9 mouse cellular contexts compared by ENCODE assay signal in genomic region chr4:155163685-155164084, GRCm38 (mm10). TPM values are rescaled to one million over a fixed set of nuclear protein-coding genes. Genes with fewer than 3 reads are reported as not detected.
A peak's percentile ranks its signal among the peaks of the same experiment; 100 is the strongest.
DNase-seq lines count a peak whose midpoint lies in the region; ATAC-seq and TF ChIP-seq lines count a peak whose summit lies in the region.
"Had no signal": no experiment of that assay in that cellular context is flagged by ENCODE, and none has a peak within 500 bp of the region (broad histone marks: within the 10 kb centered on the region; RNA-seq: fewer than 3 reads in every experiment).

No protein-coding gene starts in this region.

- no peak for TF ChIP-seq POLR2A in cortical plate, adult 2 months (IDR thresholded peaks at IDR 0.05; ENCODE audit: extremely low read depth, insufficient read depth, low read length)

- H3K36me3 ChIP-seq in kidney, embryonic 15.5 days, result peaks cover 14% of the 10 kb centered on the region
- H3K36me3 ChIP-seq in liver, embryonic 12.5 days, result peaks cover 13% of the 10 kb centered on the region

- H3K27ac ChIP-seq in kidney, embryonic 15.5 days, result peak overlapping the region; percentile 71
- H3K27ac ChIP-seq in cortical plate, adult 2 months (ENCODE audit: insufficient read depth, low read length), result 0 out of 2 replicates have a peak overlapping the region, but pooled peaks have one; percentile 33
- peak overlapping the region; percentile 50; the same call in 1 of the 2 replicates for H3K27ac ChIP-seq in liver, embryonic 12.5 days

- 53% methylated on average over 8 of the region's 8 CpGs for WGBS in kidney, embryonic 15.5 days
- WGBS in liver, embryonic 12.5 days (ENCODE audit: insufficient replicate concordance), result 65% methylated on average over 8 of the region's 8 CpGs

- H3K4me2 ChIP-seq in kidney, embryonic 15.5 days, result no peak overlapping the region
- H3K4me2 ChIP-seq in liver, embryonic 12.5 days, result peak overlapping the region; percentile 15; the same call in 1 of the 2 replicates

- H3K4me3 ChIP-seq in kidney, embryonic 15.5 days (replicated peaks), result no peak overlapping the region
- no peak overlapping the region for H3K4me3 ChIP-seq in cortical plate, adult 2 months (ENCODE audit: insufficient read depth, low read length)
- H3K4me3 ChIP-seq in liver, embryonic 12.5 days, result no peak overlapping the region

- DNase-seq in kidney, postnatal 36 days, result no peak
- DNase-seq in ES-CJ7 (ENCODE audit: low read depth, low spot score), result peak; percentile 61
- DNase-seq in ovary, postnatal 10 days (ENCODE audit: low spot score), result no peak
- DNase-seq in left cerebral cortex, adult 8-10 months (ENCODE audit: low spot score in 2 of 2), result no peak
- no peak for DNase-seq in adrenal gland, postnatal 25 days
- DNase-seq: adrenal gland, postnatal 36 days had no signal

- peak; percentile 14; the same call in 1 of the 2 replicates for ATAC-seq in kidney, embryonic 15.5 days (replicated peaks; ENCODE audit: low FRiP score)
- peak; percentile 17; the same call in 1 of the 2 replicates for ATAC-seq in liver, embryonic 12.5 days

- 0 out of 2 replicates have a peak, but pooled peaks cover 3% of the 10 kb centered on the region for H3K9me3 ChIP-seq in kidney, embryonic 15.5 days (replicated peaks)
- H3K9me3 ChIP-seq in liver, embryonic 12.5 days (replicated peaks), result peaks cover 4% of the 10 kb centered on the region; the same call in 1 of the 2 replicates

- peaks cover 60% of the 10 kb centered on the region for H3K4me1 ChIP-seq in kidney, embryonic 15.5 days
- peaks cover 20% of the 10 kb centered on the region for H3K4me1 ChIP-seq in cortical plate, adult 2 months (ENCODE audit: control insufficient read depth, insufficient read depth, low read length)
- peaks cover 55% of the 10 kb centered on the region for H3K4me1 ChIP-seq in liver, embryonic 12.5 days

- no peak for TF ChIP-seq CTCF in cortical plate, adult 2 months (IDR thresholded peaks at IDR 0.05; ENCODE audit: extremely low read depth, insufficient read depth, low read length)

- no peak overlapping the region for H3K9ac ChIP-seq in kidney, embryonic 15.5 days
- no peak overlapping the region for H3K9ac ChIP-seq in liver, embryonic 12.5 days

- H3K27me3 ChIP-seq in kidney, embryonic 15.5 days, result no peaks in the 10 kb centered on the region
- no peaks in the 10 kb centered on the region for H3K27me3 ChIP-seq in liver, embryonic 12.5 days (replicated peaks)

RNA-seq across cellular contexts. Expression of gene Ski, which starts 58.7 kb away (rescaled TPM):
- 14.7 and 16.9 TPM in 2 replicates for polyA plus RNA-seq in kidney, embryonic 15.5 days (2015; fragmentation: Nextera tagmentation; extraction: Ambion mirVana)
- 69.0 and 70.3 TPM in 2 replicates for polyA plus RNA-seq in cortical plate, adult 2 months (2012; rRNA removed)
- polyA plus RNA-seq in liver, embryonic 12.5 days (2016; fragmentation: Nextera tagmentation; extraction: Ambion mirVana), result 3.5 and 3.8 TPM in 2 replicates
- 100 to 1,000 TPM; 118 to 126 (median 121) TPM for total RNA-seq in left cerebral cortex, adult 8-10 months (2022)
- 73.5 and 93.3 TPM in 2 replicates for total RNA-seq in adrenal gland, postnatal 25 days (2021)
